Mouse (Mus musculus) cerebellum, postnatal 36 days (tissue): ENCODE measurements at regions not wholly inside any gene's neighbourhood (a gene's known extent, or its start where the extent isn't known, plus 50 kb on each side); places are given as distances from the start of the nearest gene placed in this dataset.
A peak's percentile ranks its signal among the peaks of the same experiment; 100 is the strongest.

Experiments
- DNase-seq, 2 experiments: peaks; one replicate each; pipeline ENCODE4 v3.0.0; 2021 to 2022; ENCODE audit warnings: mixed read lengths in 2 of 2

GRCm38 (mm10) chr2:137409611-137410010 lies 293.2 kb upstream of the Jag1 start:
- no peak for DNase-seq

GRCm38 (mm10) chr2:137408294-137408693 lies 291.9 kb upstream of the Jag1 start:
- no peak for DNase-seq

GRCm38 (mm10) chr2:137393486-137393885 lies 277.0 kb upstream of the Jag1 start:
- no peak for DNase-seq

- no peak for DNase-seq
Observed at GRCm38 (mm10) chr2:137379816-137380215, 263.4 kb upstream of the Jag1 start.

- no peak for DNase-seq
Observed at GRCm38 (mm10) chr2:137375346-137375745, 258.9 kb upstream of the Jag1 start.

- DNase-seq, result no peak
Observed at GRCm38 (mm10) chr2:137371062-137371461, 254.6 kb upstream of the Jag1 start.

- no peak for DNase-seq
Observed at GRCm38 (mm10) chr2:137363006-137363405, 246.6 kb upstream of the Jag1 start.

GRCm38 (mm10) chr2:137357181-137357738 lies 240.8 kb upstream of the Jag1 start:
- no peak for DNase-seq

- no peak for DNase-seq
Observed at GRCm38 (mm10) chr2:137343736-137344135, 227.3 kb upstream of the Jag1 start.

- DNase-seq, result no peak
Observed at GRCm38 (mm10) chr2:137329995-137330394, 213.6 kb upstream of the Jag1 start.

- no peak for DNase-seq
Observed at GRCm38 (mm10) chr2:137323445-137323844, 207.0 kb upstream of the Jag1 start.

- DNase-seq, result peak in 1 of 2 experiments; percentile 9
Observed at GRCm38 (mm10) chr2:137310511-137310910, 194.1 kb upstream of the Jag1 start.

- no peak for DNase-seq
Observed at GRCm38 (mm10) chr2:137308116-137308515, 191.7 kb upstream of the Jag1 start.

- no peak for DNase-seq
Observed at GRCm38 (mm10) chr2:137301474-137302267, 185.2 kb upstream of the Jag1 start.

GRCm38 (mm10) chr2:137289231-137289630 lies 172.8 kb upstream of the Jag1 start:
- DNase-seq, result no peak

GRCm38 (mm10) chr2:137271575-137272180 lies 155.2 kb upstream of the Jag1 start:
- no peak for DNase-seq

GRCm38 (mm10) chr2:137262911-137263310 lies 146.5 kb upstream of the Jag1 start:
- no peak for DNase-seq

- DNase-seq, result no peak
Observed at GRCm38 (mm10) chr2:137257847-137258515, 141.5 kb upstream of the Jag1 start.

GRCm38 (mm10) chr2:137247931-137248330 lies 131.5 kb upstream of the Jag1 start:
- DNase-seq, result no peak

GRCm38 (mm10) chr2:137244370-137244769 lies 127.9 kb upstream of the Jag1 start:
- no peak for DNase-seq

- no peak for DNase-seq
Observed at GRCm38 (mm10) chr2:137243914-137244313, 127.5 kb upstream of the Jag1 start.

GRCm38 (mm10) chr2:137236961-137237360 lies 120.5 kb upstream of the Jag1 start:
- no peak for DNase-seq

GRCm38 (mm10) chr2:137233936-137234335 lies 117.5 kb upstream of the Jag1 start:
- DNase-seq, result no peak

- no peak for DNase-seq
Observed at GRCm38 (mm10) chr2:137231161-137231560, 114.7 kb upstream of the Jag1 start.
